8 mouse cellular contexts compared by ENCODE assay signal in genomic region chr8:122335638-122336250, GRCm38 (mm10). TPM values are rescaled to one million over a fixed set of nuclear protein-coding genes. Genes with fewer than 3 reads are reported as not detected.
A peak's percentile ranks its signal among the peaks of the same experiment; 100 is the strongest.
DNase-seq lines count a peak whose midpoint lies in the region; ATAC-seq and TF ChIP-seq lines count a peak whose summit lies in the region.

No protein-coding gene starts in this region.

- peak overlapping the region; percentile 69 for H3K9ac ChIP-seq in embryonic facial prominence, embryonic 13.5 days
- peak overlapping the region; percentile 45 for H3K9ac ChIP-seq in kidney, embryonic 15.5 days
- H3K9ac ChIP-seq in midbrain, embryonic 11.5 days (ENCODE audit: low read length): peak overlapping the region; percentile 54; the same call in 1 of the 2 replicates

- 10% methylated on average over 57 of the region's 57 CpGs for WGBS in embryonic facial prominence, embryonic 13.5 days
- 25% methylated on average over 57 of the region's 57 CpGs for WGBS in kidney, embryonic 15.5 days
- 6% methylated on average over 57 of the region's 57 CpGs for WGBS in midbrain, embryonic 11.5 days
- 97% methylated on average over 57 of the region's 57 CpGs for WGBS in thymus, adult 2 months

- H3K4me1 ChIP-seq in embryonic facial prominence, embryonic 13.5 days: peaks cover 23% of the 10 kb centered on the region
- peaks cover 33% of the 10 kb centered on the region for H3K4me1 ChIP-seq in kidney, embryonic 15.5 days
- H3K4me1 ChIP-seq in midbrain, embryonic 11.5 days (ENCODE audit: control insufficient read depth, insufficient read depth, low read length): peaks cover 16% of the 10 kb centered on the region
- peaks cover 7% of the 10 kb centered on the region for H3K4me1 ChIP-seq in thymus, adult 2 months (replicated peaks; ENCODE audit: control insufficient read depth, insufficient read depth, low read length)

- H3K27me3 ChIP-seq in embryonic facial prominence, embryonic 13.5 days: peaks cover 60% of the 10 kb centered on the region
- H3K27me3 ChIP-seq in kidney, embryonic 15.5 days: peaks cover 46% of the 10 kb centered on the region
- H3K27me3 ChIP-seq in midbrain, embryonic 11.5 days (ENCODE audit: control insufficient read depth, insufficient read depth, low read length): peaks cover 48% of the 10 kb centered on the region
- H3K27me3 ChIP-seq in thymus, adult 2 months (ENCODE audit: control insufficient read depth, insufficient read depth, low read length): no peaks in the 10 kb centered on the region

- ATAC-seq in embryonic facial prominence, embryonic 13.5 days (ENCODE audit: insufficient number of reproducible peaks, insufficient read depth, low FRiP score, low TSS enrichment, low read depth): no peak
- peak; percentile 4; the same call in 1 of the 2 replicates for ATAC-seq in kidney, embryonic 15.5 days (replicated peaks; ENCODE audit: low FRiP score)
- peak; percentile 38 for ATAC-seq in midbrain, embryonic 11.5 days (ENCODE audit: low FRiP score)

- peaks cover 18% of the 10 kb centered on the region for H3K36me3 ChIP-seq in embryonic facial prominence, embryonic 13.5 days
- peaks cover 51% of the 10 kb centered on the region for H3K36me3 ChIP-seq in kidney, embryonic 15.5 days
- no peaks in the 10 kb centered on the region for H3K36me3 ChIP-seq in midbrain, embryonic 11.5 days (ENCODE audit: control insufficient read depth, insufficient read depth, low read length)
- peaks cover 40% of the 10 kb centered on the region for H3K36me3 ChIP-seq in thymus, adult 2 months (ENCODE audit: control insufficient read depth, insufficient read depth, low read length)

- peak overlapping the region; percentile 78 for H3K27ac ChIP-seq in gastrocnemius, adult 2 months
- H3K27ac ChIP-seq in embryonic facial prominence, embryonic 13.5 days: 0 out of 2 replicates have a peak overlapping the region, but pooled peaks have one; percentile 2
- no peak overlapping the region for H3K27ac ChIP-seq in kidney, embryonic 15.5 days
- H3K27ac ChIP-seq in midbrain, embryonic 11.5 days (ENCODE audit: low read depth, low read length): no peak overlapping the region
- no peak overlapping the region for H3K27ac ChIP-seq in thymus, adult 2 months (ENCODE audit: control insufficient read depth, insufficient read depth, low read length)

- no peak for TF ChIP-seq POLR2A in thymus, adult 2 months (IDR thresholded peaks at IDR 0.05; ENCODE audit: control insufficient read depth, extremely low read depth, insufficient read depth, low read length, poor library complexity)

- no peaks in the 10 kb centered on the region for H3K9me3 ChIP-seq in embryonic facial prominence, embryonic 13.5 days
- no peaks in the 10 kb centered on the region for H3K9me3 ChIP-seq in kidney, embryonic 15.5 days (replicated peaks)
- no peaks in the 10 kb centered on the region for H3K9me3 ChIP-seq in midbrain, embryonic 11.5 days (ENCODE audit: control insufficient read depth, low read length)

- TF ChIP-seq CTCF in gastrocnemius, adult 2 months (IDR thresholded peaks at IDR 0.05): no peak
- TF ChIP-seq CTCF in thymus, adult 2 months (IDR thresholded peaks at IDR 0.05; ENCODE audit: borderline replicate concordance, control insufficient read depth, extremely low read depth, insufficient read depth, low read length, poor library complexity): no peak

- DNase-seq in gastrocnemius, adult 2 months: peak; percentile 56
- DNase-seq in gastrocnemius, adult 8-10 months (ENCODE audit: low spot score in 2 of 2): no peak
- DNase-seq in midbrain, embryonic 11.5 days (ENCODE audit: low spot score, missing footprints): peak; percentile 92
- no peak for DNase-seq in thymus, postnatal 14 days
- no peak for DNase-seq in frontal cortex, postnatal 10 days (ENCODE audit: low spot score in 2 of 2)
- DNase-seq in thymus, adult 2 months: no peak

- peak overlapping the region; percentile 92 for H3K4me2 ChIP-seq in embryonic facial prominence, embryonic 13.5 days
- peak overlapping the region; percentile 94 for H3K4me2 ChIP-seq in kidney, embryonic 15.5 days
- peak overlapping the region; percentile 95 for H3K4me2 ChIP-seq in midbrain, embryonic 11.5 days

- intact Hi-C loops in gastrocnemius, adult 2 months (cut with DNase I): loop anchor here (5.0 to 10.0 kb wide), 3 partner anchors 37 to 361 kb away; no protein-coding TSS in a partner anchor

- H3K4me3 ChIP-seq in gastrocnemius, adult 2 months: peak overlapping the region; percentile 84
- H3K4me3 ChIP-seq in embryonic facial prominence, embryonic 13.5 days: peak overlapping the region; percentile 59
- peak overlapping the region; percentile 56 for H3K4me3 ChIP-seq in kidney, embryonic 15.5 days (replicated peaks)
- peak overlapping the region; percentile 52 for H3K4me3 ChIP-seq in midbrain, embryonic 11.5 days (ENCODE audit: low read depth, low read length)
- no peak overlapping the region for H3K4me3 ChIP-seq in thymus, adult 2 months (ENCODE audit: control insufficient read depth, insufficient read depth, low read length)

RNA-seq across cellular contexts. Expression of gene Trhr2, which starts 24.8 kb away (rescaled TPM):
- not detected for total RNA-seq in gastrocnemius, adult 2 months (2021)
- not detected for total RNA-seq in gastrocnemius, adult 8-10 months (2022)
- polyA plus RNA-seq in embryonic facial prominence, embryonic 13.5 days (2015; fragmentation: Nextera tagmentation; extraction: Ambion mirVana): 0.26 and 0.66 TPM in 2 replicates
- polyA plus RNA-seq in kidney, embryonic 15.5 days (2015; fragmentation: Nextera tagmentation; extraction: Ambion mirVana): not detected in 2 replicates
- polyA plus RNA-seq in midbrain, embryonic 11.5 days (2014; fragmentation: Nextera tagmentation; extraction: Ambion mirVana): not detected in 2 replicates
- polyA plus RNA-seq in thymus, adult 2 months (2012; rRNA removed): 0.35 and 0.51 TPM in 2 replicates

RNA-seq across cellular contexts. Expression of gene Zc3h18, which starts 40.7 kb away (rescaled TPM):
- total RNA-seq in gastrocnemius, adult 2 months (2021): 10 to 100 TPM; 26.7 to 26.8 TPM
- total RNA-seq in gastrocnemius, adult 8-10 months (2022): 10 to 100 TPM; 22.9 to 30.7 (median 25.8) TPM
- 54.8 and 59.1 TPM in 2 replicates for polyA plus RNA-seq in embryonic facial prominence, embryonic 13.5 days (2015; fragmentation: Nextera tagmentation; extraction: Ambion mirVana)
- 53.2 and 53.9 TPM in 2 replicates for polyA plus RNA-seq in kidney, embryonic 15.5 days (2015; fragmentation: Nextera tagmentation; extraction: Ambion mirVana)
- 42.0 and 43.7 TPM in 2 replicates for polyA plus RNA-seq in midbrain, embryonic 11.5 days (2014; fragmentation: Nextera tagmentation; extraction: Ambion mirVana)
- polyA plus RNA-seq in thymus, adult 2 months (2012; rRNA removed): 66.3 and 69.8 TPM in 2 replicates

RNA-seq across cellular contexts. Expression of gene Zfpm1, which starts 53.8 kb away (rescaled TPM):
- total RNA-seq in gastrocnemius, adult 2 months (2021): 1 to 10 TPM; 6.6 to 8.8 TPM
- total RNA-seq in gastrocnemius, adult 8-10 months (2022): 1 to 10 TPM; 4.7 to 9.2 (median 6.3) TPM
- polyA plus RNA-seq in embryonic facial prominence, embryonic 13.5 days (2015; fragmentation: Nextera tagmentation; extraction: Ambion mirVana): 1.7 and 1.8 TPM in 2 replicates
- polyA plus RNA-seq in kidney, embryonic 15.5 days (2015; fragmentation: Nextera tagmentation; extraction: Ambion mirVana): 2.2 and 2.4 TPM in 2 replicates
- 1.6 and 1.8 TPM in 2 replicates for polyA plus RNA-seq in midbrain, embryonic 11.5 days (2014; fragmentation: Nextera tagmentation; extraction: Ambion mirVana)
- polyA plus RNA-seq in thymus, adult 2 months (2012; rRNA removed): 100 and 134 TPM in 2 replicates

Comparison
In these comparisons a context has a peak if more than half of its experiments do, and no peak if none do; other contexts are left out.
1. DNase-seq: peak in gastrocnemius, adult 2 months (single experiment) and midbrain, embryonic 11.5 days (single experiment); none in gastrocnemius, adult 8-10 months (0 of 2), thymus, postnatal 14 days (single experiment), frontal cortex, postnatal 10 days (0 of 2) and thymus, adult 2 months (single experiment).
2. H3K27ac ChIP-seq: peak in gastrocnemius, adult 2 months (single experiment) and embryonic facial prominence, embryonic 13.5 days (single experiment); none in kidney, embryonic 15.5 days (single experiment), midbrain, embryonic 11.5 days (single experiment) and thymus, adult 2 months (single experiment).
3. RNA of gene Zfpm1, which starts 53.8 kb away (polyA plus RNA-seq): 100 to 134 TPM in thymus, adult 2 months; 2.2 to 2.4 TPM in kidney, embryonic 15.5 days, 1.6 to 1.8 TPM in midbrain, embryonic 11.5 days and 1.7 to 1.8 TPM in embryonic facial prominence, embryonic 13.5 days; every median in the first group is over 10 times any median in the second.
4. Peak in every context shown above with its lines, with median percentiles within 50 percentile points of each other: H3K4me2 ChIP-seq and H3K9ac ChIP-seq.